Mouse (Mus musculus) CD8-positive naive resting alpha-beta T cell, adult 2 months (primary cell): ENCODE measurements around the gene Ahdc1.
"Not testable (repeated sequence)": the region's sequence is repeated elsewhere in the genome, so short reads cannot be mapped to it uniquely, and the experiment has no call there.

Experiments used
- DNase-seq, 2 experiments: peaks; one replicate each; pipeline ENCODE4 v3.0.0; 2022; ENCODE audit warnings: low read depth in 2 of 2, low spot score in 2 of 2

Gene Ahdc1

GRCm38 (mm10) chr4:132988581-132989355, 22.3 kb upstream of the Ahdc1 start:
- DNase-seq, result no peak

- no peak for DNase-seq
These were observed 17.5 kb upstream of the Ahdc1 start for GRCm38 (mm10) chr4:132993553-132993952.

GRCm38 (mm10) chr4:132997469-132998237, 13.4 kb upstream of the Ahdc1 start:
- DNase-seq, result no peak

- DNase-seq, result no peak
These were observed 8.2 kb upstream of the Ahdc1 start for GRCm38 (mm10) chr4:133002896-133003295.

GRCm38 (mm10) chr4:133003316-133004018, 7.6 kb upstream of the Ahdc1 start:
- DNase-seq, result no peak

GRCm38 (mm10) chr4:133005233-133005632, 5.8 kb upstream of the Ahdc1 start:
- peak; percentile 74 to 81 for DNase-seq

- DNase-seq, result not testable (repeated sequence)
These were observed 5.1 kb upstream of the Ahdc1 start for GRCm38 (mm10) chr4:133005885-133006451.

GRCm38 (mm10) chr4:133007513-133008380, 3.3 kb upstream of the Ahdc1 start:
- DNase-seq, result no peak

GRCm38 (mm10) chr4:133009131-133009530, 1.9 kb upstream of the Ahdc1 start:
- DNase-seq, result peak; percentile 41 to 63

- no peak for DNase-seq
These were observed 1.4 kb upstream of the Ahdc1 start for GRCm38 (mm10) chr4:133009676-133010075.

GRCm38 (mm10) chr4:133010611-133011010, 449 bp upstream of the Ahdc1 start:
- DNase-seq, result no peak

- DNase-seq, result no peak
These were observed 1.0 kb downstream of the Ahdc1 start for GRCm38 (mm10) chr4:133011821-133012775.

GRCm38 (mm10) chr4:133012776-133013265, 1.8 kb downstream of the Ahdc1 start:
- no peak for DNase-seq

GRCm38 (mm10) chr4:133013266-133013891, 2.3 kb downstream of the Ahdc1 start:
- DNase-seq, result no peak

- DNase-seq, result no peak
These were observed 3.0 kb downstream of the Ahdc1 start for GRCm38 (mm10) chr4:133014088-133014487.

- no peak for DNase-seq
These were observed 4.0 kb downstream of the Ahdc1 start for GRCm38 (mm10) chr4:133014896-133015709.

GRCm38 (mm10) chr4:133015710-133016651, 4.9 kb downstream of the Ahdc1 start:
- DNase-seq, result no peak
